Mouse (Mus musculus) ES-Bruce4 (cell line): ENCODE measurements at regions not wholly inside any gene's neighbourhood (a gene's known extent, or its start where the extent isn't known, plus 50 kb on each side); places are given as distances from the start of the nearest gene placed in this dataset.

ENCODE experiments used
- CTCF ChIP-seq: IDR thresholded peaks from one replicate; pipeline ENCODE4 v1.8.1; 2011; ENCODE audit warnings: low read depth, low read length
- EP300 ChIP-seq: IDR thresholded peaks from 2 replicates; pipeline ENCODE4 v1.6.1; 2011; ENCODE audit warnings: low read depth, low read length; ENCODE audit not compliant: insufficient read depth

- TF ChIP-seq EP300 (no peak), CTCF (no peak)
Measured at GRCm38 (mm10) chr10:91971951-91972350, 750.3 kb downstream of the Nedd1 start.
